Mouse (Mus musculus): ENCODE data around the gene Retreg1. TPM values are rescaled to one million over a fixed set of nuclear protein-coding genes. Genes with fewer than 3 reads are reported as not detected.

Gene Retreg1
- polyA plus RNA-seq, 1 experiment from 2014 or later: 15.3 TPM

- no peak for ATAC-seq (ENCODE audit: low FRiP score)
- H3K9ac ChIP-seq: no peak overlapping the region
Measured at GRCm38 (mm10) chr15:25844771-25845170, 1.8 kb downstream of the Retreg1 start.

GRCm38 (mm10) chr15:25847576-25848168 is 4.7 kb downstream of the Retreg1 start:
- Histone ChIP-seq H3K9ac (no peak overlapping the region), H3K27me3 (ENCODE audit: control insufficient read depth, insufficient read depth, low read length) (no peaks in the 10 kb centered on the region), H3K36me3 (replicated peaks; ENCODE audit: control insufficient read depth, insufficient read depth) (no peaks in the 10 kb centered on the region), H3K9me3 (ENCODE audit: control insufficient read depth, low read length) (no peaks in the 10 kb centered on the region), H3K27ac (no peak overlapping the region), H3K4me3 (replicated peaks; ENCODE audit: low read length) (no peak overlapping the region), H3K4me1 (replicated peaks; ENCODE audit: control insufficient read depth, insufficient read depth, low read length) (peaks cover 5% of the 10 kb centered on the region; the same call in 1 of the 2 replicates), H3K4me2 (replicated peaks) (no peak overlapping the region)
- WGBS: 89% methylated on average over 1 of the region's 1 CpGs
- ATAC-seq (ENCODE audit: low FRiP score) (no peak), DNase-seq (ENCODE audit: low spot score) (no peak)

More at GRCm38 (mm10) chr15:25844771-25845170, 1.8 kb downstream of the Retreg1 start:
- Histone ChIP-seq H3K4me3 (replicated peaks; ENCODE audit: low read length) (peak overlapping the region; percentile 88; the same call in 1 of the 2 replicates), H3K4me2 (replicated peaks) (peak overlapping the region; percentile 88), H3K27me3 (ENCODE audit: control insufficient read depth, insufficient read depth, low read length) (no peaks in the 10 kb centered on the region), H3K36me3 (replicated peaks; ENCODE audit: control insufficient read depth, insufficient read depth) (no peaks in the 10 kb centered on the region), H3K9me3 (ENCODE audit: control insufficient read depth, low read length) (no peaks in the 10 kb centered on the region), H3K4me1 (replicated peaks; ENCODE audit: control insufficient read depth, insufficient read depth, low read length) (peaks cover 5% of the 10 kb centered on the region; the same call in 1 of the 2 replicates), H3K27ac (no peak overlapping the region)
- no peak for DNase-seq (ENCODE audit: low spot score)
- WGBS: 67% methylated on average over 4 of the region's 4 CpGs

GRCm38 (mm10) chr15:25850552-25850951 is 7.6 kb downstream of the Retreg1 start:
- DNase-seq (ENCODE audit: low spot score) (no peak), ATAC-seq (ENCODE audit: low FRiP score) (no peak)
- no peaks in the 10 kb centered on the region for H3K36me3 ChIP-seq (replicated peaks; ENCODE audit: control insufficient read depth, insufficient read depth)
- WGBS: 73% methylated on average over 11 of the region's 11 CpGs
- H3K9ac ChIP-seq: no peak overlapping the region
- no peaks in the 10 kb centered on the region for H3K9me3 ChIP-seq (ENCODE audit: control insufficient read depth, low read length)
- no peak overlapping the region for H3K4me3 ChIP-seq (replicated peaks; ENCODE audit: low read length)
- H3K4me1 ChIP-seq (replicated peaks; ENCODE audit: control insufficient read depth, insufficient read depth, low read length): no peaks in the 10 kb centered on the region
- H3K4me2 ChIP-seq (replicated peaks): no peak overlapping the region
- no peak overlapping the region for H3K27ac ChIP-seq
- no peaks in the 10 kb centered on the region for H3K27me3 ChIP-seq (ENCODE audit: control insufficient read depth, insufficient read depth, low read length)

GRCm38 (mm10) chr15:25854270-25854904 is 11.4 kb downstream of the Retreg1 start:
- H3K27me3 ChIP-seq (ENCODE audit: control insufficient read depth, insufficient read depth, low read length): no peaks in the 10 kb centered on the region
- no peaks in the 10 kb centered on the region for H3K36me3 ChIP-seq (replicated peaks; ENCODE audit: control insufficient read depth, insufficient read depth)
- no peaks in the 10 kb centered on the region for H3K4me1 ChIP-seq (replicated peaks; ENCODE audit: control insufficient read depth, insufficient read depth, low read length)
- H3K4me3 ChIP-seq (replicated peaks; ENCODE audit: low read length): no peak overlapping the region
- ATAC-seq (ENCODE audit: low FRiP score) (0 out of 2 replicates have a peak, but pooled peaks have one; percentile 21), DNase-seq (ENCODE audit: low spot score) (no peak)
- no peak overlapping the region for H3K27ac ChIP-seq
- H3K9me3 ChIP-seq (ENCODE audit: control insufficient read depth, low read length): no peaks in the 10 kb centered on the region
- H3K4me2 ChIP-seq (replicated peaks): no peak overlapping the region
- no peak overlapping the region for H3K9ac ChIP-seq
- WGBS: 75% methylated on average over 18 of the region's 18 CpGs

- 67% methylated on average over 12 of the region's 12 CpGs for WGBS
- Histone ChIP-seq H3K4me1 (replicated peaks; ENCODE audit: control insufficient read depth, insufficient read depth, low read length) (no peaks in the 10 kb centered on the region), H3K9me3 (ENCODE audit: control insufficient read depth, low read length) (no peaks in the 10 kb centered on the region), H3K27me3 (ENCODE audit: control insufficient read depth, insufficient read depth, low read length) (no peaks in the 10 kb centered on the region), H3K36me3 (replicated peaks; ENCODE audit: control insufficient read depth, insufficient read depth) (no peaks in the 10 kb centered on the region), H3K4me2 (replicated peaks) (no peak overlapping the region), H3K27ac (no peak overlapping the region), H3K4me3 (replicated peaks; ENCODE audit: low read length) (no peak overlapping the region), H3K9ac (no peak overlapping the region)
- DNase-seq (ENCODE audit: low spot score) (no peak), ATAC-seq (ENCODE audit: low FRiP score) (no peak)
Measured at GRCm38 (mm10) chr15:25858611-25859058, 15.7 kb downstream of the Retreg1 start.

- Histone ChIP-seq H3K4me3 (replicated peaks; ENCODE audit: low read length) (no peak overlapping the region), H3K36me3 (replicated peaks; ENCODE audit: control insufficient read depth, insufficient read depth) (no peaks in the 10 kb centered on the region), H3K9me3 (ENCODE audit: control insufficient read depth, low read length) (no peaks in the 10 kb centered on the region), H3K27me3 (ENCODE audit: control insufficient read depth, insufficient read depth, low read length) (no peaks in the 10 kb centered on the region), H3K4me2 (replicated peaks) (no peak overlapping the region), H3K9ac (no peak overlapping the region), H3K4me1 (replicated peaks; ENCODE audit: control insufficient read depth, insufficient read depth, low read length) (no peaks in the 10 kb centered on the region), H3K27ac (no peak overlapping the region)
- DNase-seq (ENCODE audit: low spot score) (no peak), ATAC-seq (ENCODE audit: low FRiP score) (no peak)
- WGBS: 57% methylated on average over 3 of the region's 3 CpGs
Measured at GRCm38 (mm10) chr15:25859469-25859868, 16.5 kb downstream of the Retreg1 start.

- Histone ChIP-seq H3K27me3 (ENCODE audit: control insufficient read depth, insufficient read depth, low read length) (no peaks in the 10 kb centered on the region), H3K9me3 (ENCODE audit: control insufficient read depth, low read length) (no peaks in the 10 kb centered on the region), H3K27ac (no peak overlapping the region), H3K36me3 (replicated peaks; ENCODE audit: control insufficient read depth, insufficient read depth) (no peaks in the 10 kb centered on the region), H3K4me1 (replicated peaks; ENCODE audit: control insufficient read depth, insufficient read depth, low read length) (no peaks in the 10 kb centered on the region), H3K4me2 (replicated peaks) (no peak overlapping the region), H3K4me3 (replicated peaks; ENCODE audit: low read length) (no peak overlapping the region), H3K9ac (no peak overlapping the region)
- no peak for ATAC-seq (ENCODE audit: low FRiP score)
- no peak for DNase-seq (ENCODE audit: low spot score)
- 82% methylated on average over 7 of the region's 7 CpGs for WGBS
Measured at GRCm38 (mm10) chr15:25861900-25862299, 18.9 kb downstream of the Retreg1 start.

GRCm38 (mm10) chr15:25865605-25866004 is 22.6 kb downstream of the Retreg1 start:
- Histone ChIP-seq H3K27me3 (ENCODE audit: control insufficient read depth, insufficient read depth, low read length) (no peaks in the 10 kb centered on the region), H3K4me3 (replicated peaks; ENCODE audit: low read length) (no peak overlapping the region), H3K27ac (no peak overlapping the region), H3K4me2 (replicated peaks) (no peak overlapping the region), H3K4me1 (replicated peaks; ENCODE audit: control insufficient read depth, insufficient read depth, low read length) (no peaks in the 10 kb centered on the region), H3K9me3 (ENCODE audit: control insufficient read depth, low read length) (no peaks in the 10 kb centered on the region), H3K9ac (no peak overlapping the region), H3K36me3 (replicated peaks; ENCODE audit: control insufficient read depth, insufficient read depth) (no peaks in the 10 kb centered on the region)
- ATAC-seq (ENCODE audit: low FRiP score) (no peak), DNase-seq (ENCODE audit: low spot score) (no peak)
- WGBS: 92% methylated on average over 3 of the region's 3 CpGs

GRCm38 (mm10) chr15:25866106-25866505 is 23.1 kb downstream of the Retreg1 start:
- Histone ChIP-seq H3K36me3 (replicated peaks; ENCODE audit: control insufficient read depth, insufficient read depth) (no peaks in the 10 kb centered on the region), H3K27me3 (ENCODE audit: control insufficient read depth, insufficient read depth, low read length) (no peaks in the 10 kb centered on the region), H3K9ac (no peak overlapping the region), H3K9me3 (ENCODE audit: control insufficient read depth, low read length) (no peaks in the 10 kb centered on the region), H3K27ac (no peak overlapping the region), H3K4me3 (replicated peaks; ENCODE audit: low read length) (no peak overlapping the region), H3K4me1 (replicated peaks; ENCODE audit: control insufficient read depth, insufficient read depth, low read length) (no peaks in the 10 kb centered on the region), H3K4me2 (replicated peaks) (no peak overlapping the region)
- ATAC-seq (ENCODE audit: low FRiP score) (no peak), DNase-seq (ENCODE audit: low spot score) (no peak)
- WGBS: 93% methylated on average over 6 of the region's 6 CpGs

All from hindbrain, embryonic 14.5 days (tissue).